Mouse (Mus musculus): ENCODE measurements around the gene Mysm1.

The Mysm1 gene

GRCm38 (mm10) chr4:94941221-94941855 lies 37.6 kb downstream of the Mysm1 start:
- DNase-seq, result no peak

- no peak for DNase-seq
These were observed 50.2 kb downstream of the Mysm1 start, which contains the start of gene Eqtn for GRCm38 (mm10) chr4:94928743-94929142. TSS of gene Eqtn (minus strand) at chr4:94928843.

- DNase-seq, result no peak
These were observed 77.1 kb downstream of the Mysm1 start for GRCm38 (mm10) chr4:94901780-94902179.

- no peak for DNase-seq
These were observed 78.2 kb downstream of the Mysm1 start for GRCm38 (mm10) chr4:94900744-94901143.

Data from thymus, postnatal 36 days (tissue).